Mouse (Mus musculus) adrenal gland, postnatal 4 days (tissue): ENCODE measurements around the gene Fsip2. TPM values are rescaled to one million over a fixed set of nuclear protein-coding genes. Genes with fewer than 3 reads are reported as not detected.

Source experiments
- DNase-seq, 2 experiments: peaks; one replicate each; pipeline ENCODE4 v3.0.0; 2021 to 2022; ENCODE audit warnings: low spot score in 2 of 2, mixed read lengths in 2 of 2
- long read RNA-seq, 2 experiments: library from polyadenylated mRNA; stranded (forward); transcript quantifications; one replicate each; pipeline ENCODE4 v2.0.0; 2021
- total RNA-seq, 2 experiments: library from RNA; stranded (reverse); gene quantifications; 2 replicates each; pipeline ENCODE4 v1.2.3; 2021

Fsip2 gene
- total RNA-seq, result under 1 TPM; 0.20 TPM
- long read RNA-seq, experiment 1, result 0 reads
- long read RNA-seq, experiment 2, result 0 reads

GRCm38 (mm10) chr2:82943472-82943871, at the start of gene Fsip2:
Gene Fsip2, plus strand, starts transcription at chr2:82943634.
- DNase-seq, result no peak

DNA sequence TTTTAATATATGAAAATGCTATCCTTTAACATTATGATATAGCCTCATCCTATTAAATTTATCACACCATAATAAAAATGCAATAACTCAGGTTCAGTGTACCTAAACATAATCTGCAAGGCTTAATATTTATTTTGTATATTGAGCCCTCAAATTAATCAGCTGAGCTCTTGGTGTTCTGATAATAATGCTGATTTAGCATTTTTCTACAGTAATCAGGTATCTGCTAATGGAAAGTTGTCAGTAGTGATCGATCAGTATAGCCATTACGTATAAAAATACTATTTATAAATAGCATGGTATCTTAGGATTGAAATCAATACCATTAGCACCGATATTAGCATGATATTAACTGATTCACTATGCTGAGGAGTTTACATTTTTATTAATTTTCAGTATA, 20.0 kb downstream of the Fsip2 start:
- DNase-seq, result no peak

DNA sequence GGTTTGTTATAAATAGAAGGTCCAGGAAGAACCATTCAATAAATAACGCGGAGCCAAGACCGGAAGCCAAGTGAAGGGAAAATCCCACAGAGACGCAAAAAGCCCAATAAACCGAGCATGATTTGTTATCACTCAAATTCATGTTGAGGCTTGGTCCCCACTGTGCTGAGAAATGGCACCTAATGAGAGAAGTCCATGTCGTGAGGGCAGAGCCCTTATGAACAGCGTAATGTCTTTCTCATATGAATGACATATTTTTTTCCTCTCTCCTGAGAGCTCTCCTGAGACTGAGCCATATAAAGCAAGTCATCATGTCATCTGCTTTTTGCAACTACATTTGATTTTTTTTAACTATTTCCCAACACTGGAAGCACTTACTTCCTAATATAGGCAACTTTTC, 82.4 kb downstream of the Fsip2 start:
- DNase-seq, result no peak

DNA sequence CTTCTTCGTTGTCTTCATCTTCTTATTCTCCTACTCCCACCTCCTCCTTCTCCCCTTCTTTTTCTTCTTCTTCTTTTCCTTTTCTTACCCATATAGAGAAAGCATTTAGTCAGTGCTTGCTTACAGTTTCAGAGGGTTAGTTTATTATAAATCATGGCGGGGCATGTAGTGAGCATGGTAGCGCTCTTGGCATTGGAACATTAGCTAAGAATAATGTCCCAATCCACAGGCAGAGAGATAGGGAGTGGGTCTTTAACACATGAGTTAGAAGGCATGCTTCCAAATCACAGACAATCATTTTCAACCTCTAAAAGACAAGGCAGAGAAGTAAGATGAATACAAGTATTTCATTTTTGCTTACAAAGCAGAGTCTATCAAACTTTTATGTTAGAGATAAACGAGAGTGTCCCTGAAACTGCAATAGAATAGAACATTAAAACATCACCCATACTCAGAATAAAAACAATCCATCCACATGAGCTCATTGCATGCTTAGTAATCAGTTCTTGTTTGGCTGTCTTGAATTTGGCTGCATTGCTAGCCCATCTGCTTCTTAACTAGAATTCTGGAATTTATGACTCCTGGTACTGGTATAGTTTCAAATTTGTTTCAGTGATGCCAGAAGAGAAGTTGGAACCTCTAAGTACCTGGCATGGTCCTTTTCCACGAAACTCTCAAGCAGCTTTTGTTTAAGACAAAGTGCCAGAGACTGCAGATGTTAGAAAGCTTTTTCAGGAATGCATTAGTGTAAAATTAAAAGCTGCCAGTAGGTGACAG, 109.7 kb downstream of the Fsip2 start:
- no peak for DNase-seq
